Mouse (Mus musculus) thymus, postnatal 36 days (tissue): ENCODE data around the gene Olfr1477.
"Not testable (repeated sequence)": the region's sequence is repeated elsewhere in the genome, so short reads cannot be mapped to it uniquely, and the experiment has no call there.

Source experiments
- DNase-seq, 2 experiments: peaks; one replicate each; pipeline ENCODE4 v3.0.0; 2022; ENCODE audit warnings: mixed read lengths in 2 of 2

The Olfr1477 gene

DNA sequence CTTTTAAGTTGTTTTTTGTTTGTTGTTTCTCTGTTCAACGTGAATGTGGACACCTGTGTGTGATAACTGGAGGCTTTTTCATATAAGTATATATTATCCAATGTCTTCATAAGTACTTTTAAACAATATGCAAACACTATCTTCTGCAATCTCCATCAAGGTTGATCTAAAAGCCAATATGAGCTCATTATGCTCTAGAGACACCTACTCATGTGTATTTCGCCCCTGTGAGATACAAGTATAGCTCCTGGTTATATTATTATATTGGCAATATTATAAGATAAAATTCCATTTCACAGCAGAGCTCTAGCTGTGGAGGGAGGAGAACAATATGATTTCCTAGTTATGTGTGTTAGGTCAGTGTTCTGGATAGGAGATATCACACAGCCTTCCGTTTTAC lies at the start of gene Olfr1477:
Gene Olfr1477, plus strand, starts transcription at position 301 of the 400 bp plus-strand sequence.
- DNase-seq: no peak

DNA sequence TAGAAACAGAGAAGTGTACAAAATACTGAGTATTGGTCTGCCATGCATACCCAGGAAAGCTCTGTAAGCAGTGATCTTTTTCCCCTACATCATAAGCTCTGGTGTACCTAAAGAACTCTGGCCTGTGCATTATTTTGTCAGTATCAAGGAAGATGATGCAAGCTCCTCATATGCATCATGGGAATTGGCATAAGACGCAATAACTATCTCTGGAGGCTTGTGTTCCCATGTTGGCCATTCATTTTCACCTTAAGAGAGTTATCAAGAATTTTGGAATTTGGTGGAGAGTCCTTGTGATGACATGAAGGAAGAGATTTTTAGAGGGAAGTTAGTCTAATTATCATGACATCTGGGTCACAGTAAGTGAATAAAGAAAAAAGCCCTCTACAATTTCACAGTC lies 44.4 kb upstream of the Olfr1477 start, which contains the start of gene Olfr1472:
Gene Olfr1472, minus strand, starts transcription at position 101 of the 400 bp plus-strand sequence.
- no peak for DNase-seq

DNA sequence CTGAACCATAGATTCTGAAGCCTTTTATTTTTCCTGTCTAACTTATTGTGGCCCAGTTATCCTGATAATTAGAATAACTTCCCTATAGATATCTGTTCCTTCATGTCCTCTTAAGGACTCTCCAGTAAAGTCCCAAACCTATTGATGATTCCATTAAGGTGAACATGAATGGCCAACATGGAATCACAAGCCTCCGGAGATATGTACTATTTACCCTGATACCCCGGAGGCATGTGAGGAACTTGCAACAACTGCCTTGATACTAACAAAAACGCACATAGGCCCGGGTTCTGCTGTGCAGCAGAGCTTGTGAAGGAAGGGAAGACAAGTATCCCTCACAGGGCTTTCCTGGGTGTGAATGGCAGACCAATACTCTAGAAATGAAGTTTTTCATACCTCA lies 31.1 kb upstream of the Olfr1477 start, which contains the start of gene Olfr1474:
Gene Olfr1474, plus strand, starts transcription at position 301 of the 400 bp plus-strand sequence.
- DNase-seq: not testable (repeated sequence)

DNA sequence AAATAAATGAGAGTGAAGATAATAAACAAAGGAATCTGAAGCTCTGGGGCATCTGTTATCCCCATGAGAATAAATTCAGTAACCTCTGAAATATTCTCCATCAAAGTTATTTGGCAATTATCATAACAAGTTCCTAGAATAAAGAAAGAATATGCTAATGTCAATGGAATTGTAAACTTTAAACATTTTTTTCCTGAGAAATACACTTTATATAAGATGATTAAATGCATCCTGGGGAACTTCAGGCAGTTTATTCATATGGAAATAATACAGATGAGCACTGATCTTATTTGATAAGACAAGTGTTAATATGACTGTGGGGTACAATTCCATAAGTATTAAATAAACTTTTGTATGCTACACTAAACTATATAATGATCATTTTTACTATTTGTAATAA lies 20.2 kb upstream of the Olfr1477 start, which contains the start of gene Olfr1475:
Gene Olfr1475, minus strand, starts transcription at position 101 of the 400 bp plus-strand sequence.
- DNase-seq: no peak

DNA sequence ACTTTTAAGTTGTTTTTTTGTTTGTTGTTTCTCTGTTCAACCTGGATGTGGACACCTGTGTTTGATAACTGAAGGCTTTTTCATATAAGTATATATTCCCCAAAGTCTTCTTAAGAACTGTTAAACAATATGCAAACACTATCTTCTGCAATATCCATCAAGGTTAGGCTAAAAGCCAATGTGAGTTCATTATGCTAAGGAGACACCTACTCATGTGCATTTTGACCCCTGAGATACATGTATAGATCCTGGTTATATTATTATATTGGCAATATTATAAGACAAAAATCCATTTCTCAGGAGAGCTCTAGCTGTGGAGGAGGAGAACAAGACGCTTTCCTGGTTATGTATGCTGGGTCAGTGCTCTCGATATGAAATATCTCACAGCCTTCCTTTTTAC lies 27.3 kb downstream of the Olfr1477 start, which contains the start of gene Olfr1480:
Gene Olfr1480, plus strand, starts transcription at position 301 of the 400 bp plus-strand sequence.
- no peak for DNase-seq
